Mouse (Mus musculus): ENCODE results near the gene Fdxr.

Fdxr gene

GRCm38 (mm10) chr11:115243783-115244182 lies 33.1 kb downstream of the Fdxr start:
- no peak for DNase-seq (ENCODE audit: extremely low read depth, insufficient read length, low spot score)

GRCm38 (mm10) chr11:115242746-115243145 lies 34.1 kb downstream of the Fdxr start:
- no peak for DNase-seq (ENCODE audit: extremely low read depth, insufficient read length, low spot score)

- DNase-seq (ENCODE audit: extremely low read depth, insufficient read length, low spot score) = no peak
These were observed 35.4 kb downstream of the Fdxr start for GRCm38 (mm10) chr11:115241402-115241801.

- no peak for DNase-seq (ENCODE audit: extremely low read depth, insufficient read length, low spot score)
These were observed 40.3 kb downstream of the Fdxr start for GRCm38 (mm10) chr11:115236570-115236969.

- no peak for DNase-seq (ENCODE audit: extremely low read depth, insufficient read length, low spot score)
These were observed 42.4 kb downstream of the Fdxr start for GRCm38 (mm10) chr11:115234320-115235044.

GRCm38 (mm10) chr11:115233526-115234290 lies 43.1 kb downstream of the Fdxr start:
- no peak for DNase-seq (ENCODE audit: extremely low read depth, insufficient read length, low spot score)

GRCm38 (mm10) chr11:115232889-115233288 lies 44.0 kb downstream of the Fdxr start:
- no peak for DNase-seq (ENCODE audit: extremely low read depth, insufficient read length, low spot score)

- DNase-seq (ENCODE audit: extremely low read depth, insufficient read length, low spot score) = no peak
These were observed 44.9 kb downstream of the Fdxr start for GRCm38 (mm10) chr11:115231924-115232323.

GRCm38 (mm10) chr11:115231168-115231915 lies 45.5 kb downstream of the Fdxr start:
- no peak for DNase-seq (ENCODE audit: extremely low read depth, insufficient read length, low spot score)

GRCm38 (mm10) chr11:115229021-115229930 lies 47.6 kb downstream of the Fdxr start:
- no peak for DNase-seq (ENCODE audit: extremely low read depth, insufficient read length, low spot score)

- no peak for DNase-seq (ENCODE audit: extremely low read depth, insufficient read length, low spot score)
These were observed 48.4 kb downstream of the Fdxr start for GRCm38 (mm10) chr11:115228430-115228829.

- DNase-seq (ENCODE audit: extremely low read depth, insufficient read length, low spot score) = no peak
These were observed 49.2 kb downstream of the Fdxr start for GRCm38 (mm10) chr11:115227640-115228039.

GRCm38 (mm10) chr11:115226811-115227491 lies 49.9 kb downstream of the Fdxr start:
- DNase-seq (ENCODE audit: extremely low read depth, insufficient read length, low spot score) = no peak

GRCm38 (mm10) chr11:115225301-115225700 lies 51.5 kb downstream of the Fdxr start:
- DNase-seq (ENCODE audit: extremely low read depth, insufficient read length, low spot score) = no peak

- no peak for DNase-seq (ENCODE audit: extremely low read depth, insufficient read length, low spot score)
These were observed 52.0 kb downstream of the Fdxr start for GRCm38 (mm10) chr11:115224889-115225288.

- no peak for DNase-seq (ENCODE audit: extremely low read depth, insufficient read length, low spot score)
These were observed 53.0 kb downstream of the Fdxr start for GRCm38 (mm10) chr11:115223877-115224276.

- DNase-seq (ENCODE audit: extremely low read depth, insufficient read length, low spot score) = no peak
These were observed 53.4 kb downstream of the Fdxr start for GRCm38 (mm10) chr11:115223451-115223850.

- DNase-seq (ENCODE audit: extremely low read depth, insufficient read length, low spot score) = no peak
These were observed 54.3 kb downstream of the Fdxr start for GRCm38 (mm10) chr11:115222570-115222969.

GRCm38 (mm10) chr11:115222077-115222476 lies 54.8 kb downstream of the Fdxr start:
- DNase-seq (ENCODE audit: extremely low read depth, insufficient read length, low spot score) = no peak

- DNase-seq (ENCODE audit: extremely low read depth, insufficient read length, low spot score) = no peak
These were observed 57.2 kb downstream of the Fdxr start for GRCm38 (mm10) chr11:115219685-115220084.
